Mouse (Mus musculus) left cerebral cortex, postnatal 14 days (tissue): ENCODE measurements around the gene Thyn1. TPM values are rescaled to one million over a fixed set of nuclear protein-coding genes. Genes with fewer than 3 reads are reported as not detected.

ENCODE experiments used
- DNase-seq, 2 experiments: peaks; one replicate each; pipeline ENCODE4 v3.0.0; 2021 to 2022; ENCODE audit warnings: low spot score in 2 of 2, mixed read lengths in 1 of 2
- intact Hi-C: fragments of 180-260 bp; cut with DNase I; formaldehyde crosslinking; loops from one replicate; pipeline ENCODE4 v1.15.1; 2025
- long read RNA-seq, 2 experiments: library from polyadenylated mRNA; stranded (forward); transcript quantifications; one replicate each; pipeline ENCODE4 v2.0.0; 2021
- total RNA-seq, 2 experiments: library from RNA; stranded (reverse); gene quantifications; 2 replicates each; pipeline ENCODE4 v1.2.3; 2021

The Thyn1 gene
- total RNA-seq: 10 to 100 TPM; 65.7 to 69.2 TPM
- long read RNA-seq, experiment 1, transcript Thyn1-201 (8 exons, 918 nt): major isoform, 9 of 33 reads
- long read RNA-seq, experiment 1, partial matches to known transcripts: 11 of 33 reads
- long read RNA-seq, experiment 1, other reads (novel, unspliced or antisense): 8 of 33 reads
- long read RNA-seq, experiment 2, partial matches to known transcripts: 4 of 10 reads
- long read RNA-seq, experiment 2, other reads (novel, unspliced or antisense): 2 of 10 reads

- intact Hi-C loops: no loop called here
- peak; percentile 98 for DNase-seq
Observed at GRCm38 (mm10) chr9:26999461-27000395, at the start of gene Thyn1, which contains the start of gene Acad8. Thyn1 (plus strand) TSS chr9:26999710. Acad8 (minus strand) TSS chr9:26999566.

DNA sequence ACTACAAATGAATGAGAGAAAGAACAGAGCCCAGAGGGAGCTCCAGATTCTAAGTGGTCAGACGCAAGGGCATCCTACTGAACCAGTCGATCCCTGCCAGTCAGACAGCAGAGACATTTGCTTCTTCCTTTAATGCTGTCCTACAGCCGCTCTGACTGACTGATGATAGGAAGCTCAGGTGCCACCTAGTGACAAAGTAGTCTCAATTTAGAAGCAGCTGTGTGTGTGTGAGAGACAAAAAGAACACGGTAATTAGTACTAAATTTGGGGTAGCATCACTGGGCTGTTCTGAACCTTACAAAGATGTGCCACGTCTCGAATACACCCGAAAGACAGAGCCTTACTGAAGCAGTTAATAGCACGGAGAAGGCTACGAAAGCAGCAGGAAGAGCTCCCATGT is 21.8 kb upstream of the Thyn1 start:
- intact Hi-C loops: no loop called here

DNA sequence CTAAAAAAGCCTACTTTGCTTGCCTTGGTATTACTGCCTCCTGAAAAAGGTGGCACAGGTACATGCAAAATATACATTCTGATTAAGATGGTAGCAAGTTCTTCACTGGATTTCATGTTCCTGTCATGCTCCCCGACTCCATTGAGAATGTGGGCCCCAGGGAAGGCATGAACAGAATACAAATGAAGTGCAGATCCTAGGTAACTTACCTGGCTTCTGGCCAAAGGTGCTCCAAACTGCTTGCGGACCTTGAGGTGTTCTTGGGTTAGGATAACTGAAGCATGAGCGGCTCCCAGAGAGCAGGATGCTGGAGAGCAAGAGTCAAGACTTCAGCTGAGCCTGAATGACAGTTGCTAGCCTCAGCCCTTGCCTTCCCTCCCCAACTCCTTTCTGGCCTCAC is 20.7 kb upstream of the Thyn1 start:
- no peak for DNase-seq
- intact Hi-C loops: no loop called here

More for the DNA sequence above, 21.8 kb upstream of the Thyn1 start:
- peak in 1 of 2 experiments; percentile 23 for DNase-seq

GRCm38 (mm10) chr9:26985090-26985613 is 14.4 kb upstream of the Thyn1 start:
- DNase-seq: no peak
- intact Hi-C loops: no loop called here

DNA sequence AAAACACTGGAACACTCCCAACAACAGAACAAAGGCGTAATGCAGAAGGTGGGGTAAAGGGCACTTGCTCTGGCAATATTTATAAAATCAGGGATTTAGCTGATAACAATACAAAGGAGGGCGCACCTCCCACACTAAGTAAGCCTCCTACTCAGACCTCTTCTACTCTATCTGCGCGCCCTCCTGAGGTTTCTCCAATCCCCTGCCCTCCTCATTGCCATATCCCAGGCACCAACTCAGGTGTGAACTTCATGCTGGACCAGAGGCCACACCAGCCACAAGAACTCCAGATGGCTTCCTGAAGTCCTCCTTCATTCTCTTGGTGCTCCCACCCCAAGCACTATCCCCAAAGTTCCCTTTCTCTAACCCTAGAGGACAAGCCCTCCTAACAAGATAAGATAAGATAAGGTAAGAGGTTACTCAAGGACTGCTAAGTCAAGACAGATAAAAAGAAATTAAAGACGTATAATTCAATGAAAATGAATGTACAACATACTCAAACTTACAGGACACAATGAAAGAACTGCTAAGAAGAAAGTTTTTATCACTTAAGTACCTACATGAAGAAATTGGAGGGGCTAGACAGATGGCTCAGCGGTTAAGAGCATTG is 13.7 kb upstream of the Thyn1 start:
- DNase-seq: no peak
- intact Hi-C loops: no loop called here

GRCm38 (mm10) chr9:26990181-26990580 is 9.3 kb upstream of the Thyn1 start:
- intact Hi-C loops: no loop called here
- no peak for DNase-seq

GRCm38 (mm10) chr9:26993118-26993517 is 6.4 kb upstream of the Thyn1 start:
- DNase-seq: no peak

DNA sequence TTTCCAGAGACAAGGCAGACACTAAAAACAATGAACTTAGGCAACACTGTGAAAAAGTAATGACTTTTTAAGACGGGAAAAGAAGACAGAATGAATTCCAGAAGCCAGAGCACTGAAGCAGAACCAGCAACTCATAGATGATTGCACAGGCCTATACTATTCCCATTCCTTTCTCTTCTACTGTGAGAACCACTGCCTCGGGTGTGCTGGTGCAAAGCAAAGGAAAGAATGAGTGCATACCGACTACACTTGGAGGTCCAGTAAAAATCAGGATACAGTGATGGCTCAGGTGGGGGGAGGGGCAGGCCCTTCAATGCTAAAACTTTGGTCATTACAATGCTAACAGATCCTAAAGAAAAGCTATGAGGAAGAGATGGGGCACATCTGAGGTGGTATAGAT is 5.6 kb upstream of the Thyn1 start:
- intact Hi-C loops: no loop called here
- DNase-seq: no peak

More at GRCm38 (mm10) chr9:26993118-26993517, 6.4 kb upstream of the Thyn1 start:
- intact Hi-C loops: no loop called here

DNA sequence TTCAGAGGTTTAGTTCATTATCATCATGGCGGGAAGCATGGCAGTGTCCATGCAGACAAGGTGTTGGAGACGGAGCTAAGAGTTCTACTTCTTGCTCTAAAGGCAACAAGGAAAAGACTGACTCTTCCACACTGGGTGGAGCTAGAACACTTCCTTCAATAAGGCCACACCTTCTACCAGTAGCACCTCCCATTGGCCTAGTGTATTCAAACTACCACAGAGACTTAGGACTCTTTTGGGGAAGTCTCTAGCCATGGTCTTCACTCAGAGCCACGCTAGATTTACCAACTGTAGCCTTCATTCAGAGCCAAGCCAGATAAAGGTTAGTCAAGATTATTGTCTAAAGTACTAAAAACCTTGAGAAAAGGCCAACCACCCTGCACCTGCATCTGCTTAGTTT is 2.4 kb upstream of the Thyn1 start:
- no peak for DNase-seq
- intact Hi-C loops: no loop called here

DNA sequence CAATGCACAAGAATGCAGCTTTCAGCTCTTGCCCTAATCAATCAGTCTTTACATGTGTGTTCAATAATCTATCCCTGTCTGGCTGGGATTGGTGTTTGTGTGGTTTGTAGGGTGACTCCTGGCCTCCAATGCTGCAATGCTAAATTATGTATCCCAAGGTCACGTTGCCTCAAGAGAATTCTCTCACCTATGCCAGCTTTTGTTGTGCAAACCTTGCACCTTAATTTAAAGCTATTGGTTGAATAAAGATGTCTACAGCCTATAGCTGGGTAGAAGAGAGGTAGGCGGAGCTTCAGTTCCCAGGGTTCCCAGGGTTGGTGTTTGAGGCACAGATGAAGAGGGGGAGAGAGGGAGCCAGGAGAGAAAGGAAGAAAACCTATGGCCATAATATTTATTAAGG is 2.0 kb upstream of the Thyn1 start:
- DNase-seq: no peak
- intact Hi-C loops: no loop called here

DNA sequence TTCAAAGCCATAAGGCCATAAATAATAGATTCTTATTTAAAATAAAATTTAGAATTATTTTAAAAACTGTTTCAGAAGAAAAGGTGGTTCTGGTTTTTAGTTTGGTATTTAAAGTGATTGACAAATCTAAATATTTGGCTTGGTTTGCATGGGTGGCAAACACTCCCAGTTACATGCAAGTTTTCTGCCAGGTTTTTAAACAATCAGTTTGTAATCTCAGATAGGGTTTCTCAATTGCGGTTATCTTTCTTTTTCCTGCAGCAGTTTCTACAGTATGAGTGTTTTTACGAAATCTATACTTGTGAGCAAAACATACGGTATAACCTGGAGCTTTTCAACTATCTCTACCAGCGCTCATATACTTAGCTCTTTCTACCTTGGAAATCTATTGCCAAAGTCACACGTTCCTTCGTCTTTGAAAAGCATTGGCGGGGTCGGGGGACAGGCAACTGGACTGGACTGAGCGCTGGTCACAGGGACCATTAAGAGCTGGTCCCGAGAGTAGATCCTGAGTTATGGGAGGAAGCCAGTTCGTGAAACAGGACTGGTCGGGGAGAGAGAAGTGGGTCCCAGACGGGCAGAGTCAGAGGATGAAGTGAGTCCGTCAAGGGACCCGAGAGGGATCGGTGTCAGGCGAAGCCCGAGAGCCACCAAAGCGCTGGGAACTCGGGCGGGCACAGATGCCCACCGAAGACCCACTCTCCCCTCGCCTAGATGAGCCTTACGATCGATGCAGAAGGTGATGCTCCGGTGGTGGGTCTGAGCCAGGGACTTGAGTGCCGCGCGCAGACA is 645 bp upstream of the Thyn1 start:
- peak; percentile 15 to 23 for DNase-seq
- intact Hi-C loops: no loop called here

- intact Hi-C loops: no loop called here
- DNase-seq: no peak
Observed at GRCm38 (mm10) chr9:27005231-27005630, 5.7 kb downstream of the Thyn1 start.

- intact Hi-C loops: no loop called here
Observed at GRCm38 (mm10) chr9:27005933-27006332, 6.4 kb downstream of the Thyn1 start.

DNA sequence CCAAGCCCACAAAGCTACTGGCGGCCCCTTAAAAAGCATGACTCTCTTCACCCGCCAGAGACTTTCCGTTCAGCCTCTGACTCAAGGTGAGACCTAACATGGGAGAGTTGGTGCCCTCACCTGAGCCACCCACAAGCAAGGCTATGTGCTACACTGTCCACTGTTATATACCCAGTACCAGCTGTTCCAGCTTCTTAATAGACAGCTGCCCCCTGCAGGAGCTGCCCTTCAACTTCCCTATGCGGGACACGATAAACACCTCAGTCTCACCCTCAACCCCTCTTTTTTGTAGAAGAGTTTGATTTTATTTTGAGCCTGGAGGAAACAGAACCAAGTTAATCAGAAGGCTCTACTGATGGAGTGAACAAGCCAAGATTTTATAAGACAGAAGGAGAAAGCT is 7.4 kb downstream of the Thyn1 start:
- intact Hi-C loops: no loop called here

More at GRCm38 (mm10) chr9:27005933-27006332, 6.4 kb downstream of the Thyn1 start:
- DNase-seq: no peak

GRCm38 (mm10) chr9:27009231-27009630 is 9.7 kb downstream of the Thyn1 start:
- no peak for DNase-seq

More for the DNA sequence above, 7.4 kb downstream of the Thyn1 start:
- DNase-seq: no peak

DNA sequence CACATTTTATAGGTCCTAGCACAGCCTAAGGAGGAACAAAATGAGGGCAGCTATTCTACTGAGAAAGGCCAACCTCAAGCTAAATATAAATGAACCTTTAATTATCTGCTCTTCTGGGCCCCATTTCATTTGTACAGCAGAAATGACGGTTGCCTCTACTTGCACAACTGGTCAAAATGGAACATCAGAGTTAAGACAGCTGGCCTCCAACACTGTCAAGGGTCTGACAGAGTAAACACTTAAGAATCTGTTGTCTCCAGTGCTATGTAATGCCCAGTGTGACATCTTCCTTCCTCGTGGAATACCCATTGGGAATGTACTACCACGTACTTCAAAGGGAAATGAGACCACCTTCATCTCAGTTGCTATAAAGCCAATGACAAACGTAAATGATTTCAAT is 12.1 kb downstream of the Thyn1 start:
- intact Hi-C loops: no loop called here
- no peak for DNase-seq

More at GRCm38 (mm10) chr9:27009231-27009630, 9.7 kb downstream of the Thyn1 start:
- intact Hi-C loops: no loop called here

GRCm38 (mm10) chr9:27018961-27019360 is 19.5 kb downstream of the Thyn1 start:
- intact Hi-C loops: no loop called here
- no peak for DNase-seq

DNA sequence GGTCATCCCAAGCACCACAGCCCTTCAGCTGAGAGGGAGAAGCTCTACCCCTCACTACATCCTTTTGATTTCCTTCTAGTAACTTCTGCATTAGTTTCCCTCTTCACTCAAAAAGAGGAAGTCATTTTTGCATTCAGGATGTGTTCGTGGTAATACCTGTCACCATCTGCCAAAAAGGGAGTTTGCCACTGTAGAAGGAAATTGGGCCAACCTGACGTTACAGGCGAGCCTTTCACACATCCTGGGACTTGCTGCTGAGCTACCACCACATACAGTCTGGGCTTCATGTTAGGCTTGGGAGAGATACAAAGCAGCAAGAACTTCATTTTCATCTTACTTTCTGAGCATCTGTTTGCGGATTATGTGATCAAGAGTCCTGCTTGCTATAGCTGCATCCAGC is 24.2 kb downstream of the Thyn1 start:
- DNase-seq: no peak

GRCm38 (mm10) chr9:27026708-27027107 is 27.2 kb downstream of the Thyn1 start:
- DNase-seq: no peak
- intact Hi-C loops: no loop called here

More for the DNA sequence above, 24.2 kb downstream of the Thyn1 start:
- intact Hi-C loops: no loop called here
